Mouse (Mus musculus) liver, adult 2 months (tissue): ENCODE measurements around the gene Macf1.

Experiments
- CTCF ChIP-seq: fragments of 200-500 bp; IDR thresholded peaks from 2 replicates; pipeline ENCODE4 v1.5.1; 2011; ENCODE audit warnings: low read depth, low read length, control low read depth
- POLR2A ChIP-seq: fragments of 200-500 bp; IDR thresholded peaks from 2 replicates; pipeline ENCODE4 v1.6.1; 2011; ENCODE audit warnings: low read length, control low read depth; ENCODE audit not compliant: insufficient read depth; ENCODE audit errors: extremely low read depth

GRCm38 (mm10) chr4:123431936-123432335 lies 252.2 kb downstream of the Macf1 start:
- no peak for TF ChIP-seq CTCF
- TF ChIP-seq POLR2A, result no peak
